Mouse (Mus musculus) MEL (cell line): ENCODE data around the gene Atl2.

Source experiments
- CTCF ChIP-seq, 3 experiments: IDR thresholded peaks in 2 of 3; conservative IDR thresholded peaks in 1 of 3; 2 replicates each; pipeline ENCODE4 v1.5.1; 2011 to 2012; ENCODE audit warnings: low read length in 3 of 3, low read depth in 2 of 3, mild to moderate bottlenecking in 2 of 3, improper control_type of control experiment in 1 of 3, inconsistent platforms in 1 of 3, mixed read lengths in 1 of 3, moderate library complexity in 1 of 3; ENCODE audit not compliant: control insufficient read depth in 1 of 3, insufficient read depth in 1 of 3, poor library complexity in 1 of 3, severe bottlenecking in 1 of 3
- E2F4 ChIP-seq: IDR thresholded peaks from 2 replicates; pipeline ENCODE4 v1.6.1; 2011; ENCODE audit warnings: low read depth, low read length, improper control_type of control experiment, borderline replicate concordance
- EP300 ChIP-seq, 2 experiments: IDR thresholded peaks; 2 replicates each; pipeline ENCODE4 v1.6.1; 2011; ENCODE audit warnings: improper control_type of control experiment in 2 of 2, low read length in 2 of 2, low read depth in 1 of 2, mild to moderate bottlenecking in 1 of 2
- MAZ ChIP-seq: IDR thresholded peaks from 2 replicates; pipeline ENCODE4 v1.6.1; 2012; ENCODE audit warnings: low read depth, mild to moderate bottlenecking, inconsistent platforms, low read length, improper control_type of control experiment
- POLR2A ChIP-seq, 2 experiments: IDR thresholded peaks; 2 replicates each; pipeline ENCODE4 v1.6.1; 2011 to 2012; ENCODE audit warnings: low read length in 2 of 2, mild to moderate bottlenecking in 2 of 2, control low read depth in 1 of 2, improper control_type of control experiment in 1 of 2, low read depth in 1 of 2, moderate library complexity in 1 of 2; ENCODE audit not compliant: control insufficient read depth in 1 of 2, insufficient read depth in 1 of 2, poor library complexity in 1 of 2
- POLR2AphosphoS2 ChIP-seq: IDR thresholded peaks from 2 replicates; pipeline ENCODE4 v1.6.1; 2011; ENCODE audit warnings: low read length, improper control_type of control experiment
- SMC3 ChIP-seq: IDR thresholded peaks from 2 replicates; pipeline ENCODE4 v1.6.1; 2011; ENCODE audit warnings: low read depth, low read length, improper control_type of control experiment
- USF1 ChIP-seq: IDR thresholded peaks from 2 replicates; pipeline ENCODE4 v1.6.1; 2014; ENCODE audit warnings: low read depth, mild to moderate bottlenecking, inconsistent platforms, low read length, improper control_type of control experiment, moderate library complexity

DNA sequence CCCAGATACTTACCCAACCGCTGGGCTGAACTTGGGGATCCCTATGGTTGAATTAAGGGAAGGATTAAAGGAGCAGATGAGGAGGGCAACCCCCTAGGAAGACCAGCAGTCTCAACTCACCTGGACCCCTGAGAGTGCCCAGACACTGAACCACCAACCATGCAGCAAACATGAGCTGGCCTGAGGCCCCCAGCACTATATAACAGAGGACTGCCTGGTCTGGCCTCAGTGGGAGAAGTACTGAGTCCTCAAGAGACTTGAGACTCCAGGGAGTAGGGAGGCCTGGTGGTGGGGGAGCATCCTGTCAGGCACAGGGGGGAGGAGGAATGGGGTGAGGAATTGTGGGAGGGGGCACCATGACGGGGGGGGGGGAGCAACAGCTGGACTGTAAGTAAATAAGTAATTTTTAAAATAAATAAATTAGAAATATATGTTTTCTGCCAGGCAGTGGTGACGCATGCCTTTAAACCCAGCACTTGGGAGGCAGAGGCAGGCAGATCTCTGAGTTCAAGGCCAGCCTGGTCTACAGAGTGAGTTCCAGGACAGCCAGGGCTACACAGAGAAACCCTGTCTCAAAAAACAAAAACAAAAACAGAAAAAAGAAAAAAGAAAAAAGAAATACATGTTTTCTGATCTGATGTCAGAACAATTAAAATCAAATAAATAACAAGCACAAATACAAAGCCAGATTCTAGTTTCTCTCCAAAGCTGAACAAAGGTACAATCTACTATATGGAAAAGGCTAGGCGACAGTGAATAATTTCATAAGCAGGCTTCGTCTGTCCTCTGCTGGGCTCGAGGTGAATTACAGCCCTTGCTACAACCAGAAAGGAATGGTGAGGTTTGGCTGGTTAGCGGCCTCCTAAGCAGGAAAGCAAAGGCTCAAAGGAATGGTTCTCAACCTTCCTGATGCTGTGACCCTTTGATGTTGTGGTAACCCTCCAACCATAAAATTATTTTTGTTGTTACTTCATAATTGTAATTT, 55.4 kb downstream of the Atl2 start:
- TF ChIP-seq MAZ (no peak), POLR2AphosphoS2 (no peak), EP300 (IDR thresholded peaks at IDR 0.05; ENCODE audit: low read depth in 1 of 2, low read length in 2 of 2) (no peak), USF1 (no peak), POLR2A (IDR thresholded peaks at IDR 0.05; ENCODE audit: control insufficient read depth in 1 of 2, insufficient read depth in 1 of 2, low read depth in 1 of 2, low read length in 2 of 2, poor library complexity in 1 of 2) (no peak), SMC3 (peak; percentile 90), CTCF (IDR thresholded peaks at IDR 0.05 in 2 of 3, conservative IDR thresholded peaks at IDR 0.05 in 1 of 3; ENCODE audit: control insufficient read depth in 1 of 3, insufficient read depth in 1 of 3, low read depth in 2 of 3, low read length in 3 of 3, poor library complexity in 1 of 3, severe bottlenecking in 1 of 3) (peak; percentile 68 to 94 (median 87)), E2F4 (no peak)
